Mouse (Mus musculus) left cerebral cortex, adult 2 months (tissue): ENCODE results near the gene Amacr. TPM values are rescaled to one million over a fixed set of nuclear protein-coding genes. Genes with fewer than 3 reads are reported as not detected.

ENCODE experiments used
- DNase-seq, 2 experiments: peaks; one replicate each; pipeline ENCODE4 v3.0.0; 2021 to 2022; ENCODE audit warnings: low spot score in 2 of 2, mixed read lengths in 1 of 2; ENCODE audit errors: extremely low spot score in 1 of 2
- H3K27ac ChIP-seq: fragments of 200-600 bp; 2 replicates; pipeline ENCODE4 v1.8.1; 2022
- H3K4me3 ChIP-seq: fragments of 200-600 bp; 2 replicates; pipeline ENCODE4 v1.8.1; 2022
- CTCF ChIP-seq: fragments of 200-600 bp; IDR thresholded peaks from 2 replicates; pipeline ENCODE4 v1.8.1; 2022; ENCODE audit warnings: antibody characterized with exemption, mild to moderate bottlenecking, moderate library complexity
- intact Hi-C: fragments of 180-260 bp; cut with DNase I; formaldehyde crosslinking; loops from one replicate; pipeline ENCODE4 v1.15.1; 2025
- total RNA-seq, 2 experiments: library from RNA; stranded (reverse); gene quantifications; 2 replicates each; pipeline ENCODE4 v1.2.3; 2021

Amacr gene
- total RNA-seq, 2 experiments from 2014 or later = 11.2 to 11.9 TPM

DNA sequence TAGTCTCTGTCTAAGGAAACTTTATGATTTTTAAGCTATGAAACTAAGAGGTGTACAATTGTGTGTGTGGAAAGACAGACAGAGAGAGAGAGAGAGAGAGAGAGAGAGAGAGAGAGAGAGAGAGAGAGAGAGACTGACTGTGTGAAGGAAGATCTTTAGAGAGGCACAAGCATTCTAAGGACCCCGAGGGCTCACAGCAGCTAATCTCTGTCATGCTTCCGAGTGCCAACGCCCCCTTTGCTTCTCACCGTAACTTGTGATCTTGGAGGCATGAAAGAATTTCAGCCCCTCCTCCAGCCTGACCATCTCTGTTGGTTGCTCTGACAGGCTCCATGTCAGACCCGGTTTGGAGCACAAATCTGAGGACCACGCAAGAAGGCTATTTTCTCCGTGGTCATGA lies 18.9 kb downstream of the Amacr start, which contains the start of gene Slc45a2:
Slc45a2 (plus strand) TSS at position 301 of the 400 bp plus-strand sequence.
- Histone ChIP-seq H3K27ac (no peak within 1 kb of the TSS), H3K4me3 (no peak within 1 kb of the TSS; the same call in 1 of the 2 replicates)
- intact Hi-C loops = no loop called here
- TF ChIP-seq CTCF = no peak
- no peak for DNase-seq

DNA sequence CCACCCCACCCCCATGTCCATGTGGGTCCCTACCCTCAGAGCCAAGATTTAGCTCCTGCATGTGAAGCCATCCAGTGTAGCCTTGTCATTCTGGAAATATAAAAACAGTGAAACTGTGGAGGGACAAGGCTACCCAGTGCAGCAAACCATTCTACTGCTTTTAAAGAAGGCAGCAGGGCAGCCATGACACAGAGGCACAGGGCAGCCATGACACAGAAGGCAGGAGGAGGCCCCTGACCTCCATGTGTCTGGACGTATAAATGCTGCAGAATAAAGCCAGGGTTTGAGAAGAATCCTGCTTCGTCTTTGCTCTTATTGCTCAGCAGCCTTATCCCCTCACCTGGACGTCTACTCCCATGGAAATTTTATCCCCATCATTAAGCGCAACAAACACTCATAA lies 22.2 kb downstream of the Amacr start:
- H3K27ac ChIP-seq = no peak overlapping the region
- H3K4me3 ChIP-seq = no peak overlapping the region
- no peak for TF ChIP-seq CTCF
- intact Hi-C loops = no loop called here
- no peak for DNase-seq

DNA sequence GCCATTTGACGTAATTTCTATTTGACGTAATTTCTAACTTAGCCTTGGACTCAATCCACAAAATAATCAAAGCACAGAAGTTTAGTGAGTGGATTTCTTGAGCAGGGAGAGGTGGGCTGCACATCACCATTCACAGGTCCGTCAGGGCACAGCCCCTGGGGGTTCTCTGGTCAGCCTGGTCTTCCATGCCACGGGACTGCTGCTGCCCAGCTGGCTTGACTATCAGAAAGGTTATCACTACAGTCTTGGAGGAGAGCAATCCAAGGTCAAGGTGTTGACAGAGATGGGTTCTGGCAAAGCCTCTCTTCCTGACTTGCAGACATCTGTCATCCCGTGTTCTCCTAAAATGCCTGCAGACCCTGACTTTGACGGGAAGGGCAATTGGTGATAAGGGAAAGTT lies 23.1 kb downstream of the Amacr start:
- Histone ChIP-seq H3K4me3 (no peak overlapping the region), H3K27ac (no peak overlapping the region)
- intact Hi-C loops = no loop called here
- DNase-seq = no peak
- TF ChIP-seq CTCF = no peak

DNA sequence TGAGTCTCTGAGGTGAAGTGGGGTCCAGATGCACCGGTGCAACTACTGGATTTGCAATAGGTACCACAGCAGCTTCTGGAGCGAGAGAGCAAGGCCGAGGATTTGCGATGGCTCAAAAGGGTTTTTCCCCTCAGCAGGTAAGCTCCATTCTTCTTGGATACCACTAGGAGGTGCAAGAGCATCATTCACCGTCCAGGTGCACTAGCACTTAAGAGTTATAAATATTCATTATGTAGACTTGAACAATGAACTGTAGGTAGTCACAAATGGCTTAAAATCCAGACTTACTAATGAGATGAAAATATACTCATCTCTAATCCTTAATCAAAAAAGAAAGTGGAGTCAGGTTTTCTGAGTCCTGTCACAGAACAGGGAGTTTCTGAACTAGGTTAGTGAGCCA lies 27.2 kb downstream of the Amacr start:
- no peak for DNase-seq
- TF ChIP-seq CTCF = peak; percentile 53
- Histone ChIP-seq H3K4me3 (no peak overlapping the region), H3K27ac (no peak overlapping the region)
- intact Hi-C loops = loop anchor here (1.0 kb wide), 1 partner anchor 374 kb away; no protein-coding TSS in a partner anchor

DNA sequence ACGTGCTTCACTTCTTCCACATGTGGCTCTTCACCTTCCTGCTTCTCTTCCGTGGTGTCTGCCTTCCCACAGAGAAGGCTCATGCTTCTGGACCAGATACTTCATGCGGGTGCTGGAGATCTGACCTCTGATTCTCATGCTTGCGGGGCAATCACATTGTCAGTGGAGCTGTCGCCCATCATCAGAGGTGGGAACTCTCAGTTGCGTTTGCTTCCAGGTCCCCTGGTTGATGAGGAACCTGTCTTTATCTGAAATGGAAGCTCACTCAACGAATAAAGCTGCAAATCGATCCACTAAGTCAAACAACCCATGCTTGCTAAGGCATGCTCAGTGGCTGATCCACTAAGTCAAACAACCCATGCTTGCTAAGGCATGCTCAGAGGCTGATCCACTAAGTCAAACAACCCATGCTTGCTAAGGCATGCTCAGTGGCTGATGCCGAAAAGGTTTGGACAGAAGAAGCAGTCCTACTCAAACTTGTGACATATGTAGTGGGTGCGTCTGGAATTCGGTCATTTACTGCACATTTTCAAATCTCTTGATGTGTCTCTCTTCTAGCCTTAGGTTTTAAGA lies 29.5 kb downstream of the Amacr start:
- DNase-seq = no peak
- intact Hi-C loops = no loop called here
- Histone ChIP-seq H3K4me3 (no peak overlapping the region), H3K27ac (no peak overlapping the region)
- TF ChIP-seq CTCF = no peak

DNA sequence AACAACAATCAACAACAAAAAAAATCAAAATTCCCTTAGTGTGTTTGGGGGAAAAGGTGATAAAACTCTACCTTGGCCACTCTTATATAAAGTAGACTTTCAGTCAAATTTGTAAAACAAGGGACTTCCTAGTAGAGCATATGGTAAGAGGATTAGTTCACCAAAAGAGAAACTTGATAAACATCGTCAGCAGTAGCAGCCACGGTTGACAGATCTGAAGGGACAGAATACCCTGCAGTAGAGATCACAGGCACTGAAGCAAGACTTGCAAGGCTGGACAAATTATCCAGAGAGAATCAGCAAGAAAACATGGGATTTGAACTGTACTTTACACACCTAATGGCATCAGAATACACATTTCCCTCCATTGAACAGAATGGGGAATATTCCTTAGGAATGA lies 33.4 kb downstream of the Amacr start:
- DNase-seq = no peak
- intact Hi-C loops = no loop called here
- TF ChIP-seq CTCF = no peak
- H3K27ac ChIP-seq = no peak overlapping the region
- H3K4me3 ChIP-seq = no peak overlapping the region

DNA sequence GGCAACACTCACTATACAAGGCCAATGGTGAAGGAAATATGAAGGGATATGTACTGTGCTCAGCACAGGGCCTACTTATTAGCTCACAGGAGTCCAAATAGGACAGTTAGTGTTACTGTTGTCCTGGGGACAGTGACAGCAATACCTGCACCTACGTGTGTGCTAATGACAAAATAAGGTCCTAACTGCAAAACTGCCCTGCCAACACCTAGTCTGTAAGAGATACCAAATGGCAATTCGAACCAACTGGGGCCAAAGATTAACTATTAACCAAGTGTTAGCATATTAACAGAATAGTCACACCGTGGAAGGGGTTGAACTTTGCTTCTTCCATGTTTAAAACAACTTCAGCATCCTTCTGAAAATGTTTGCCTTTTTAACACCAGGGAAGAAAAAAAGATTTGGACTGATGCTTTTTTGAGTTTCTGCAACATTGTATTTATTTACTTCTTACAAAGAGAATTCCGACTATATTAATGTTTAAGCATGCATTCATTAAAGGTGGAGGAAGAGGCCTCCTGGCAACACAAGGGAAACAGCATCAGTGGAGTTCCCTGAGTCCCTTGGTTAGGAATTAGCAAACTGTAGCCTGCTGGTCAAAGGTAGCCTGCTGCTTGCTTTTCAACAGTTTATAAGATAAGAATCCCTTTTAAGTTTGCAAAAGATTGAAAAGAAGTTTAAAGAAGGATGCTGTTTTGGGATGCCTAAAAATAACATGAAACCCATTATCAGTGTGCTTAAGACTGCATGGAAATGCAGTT lies 45.4 kb downstream of the Amacr start:
- no peak for DNase-seq
- Histone ChIP-seq H3K4me3 (no peak overlapping the region), H3K27ac (no peak overlapping the region)
- TF ChIP-seq CTCF = no peak
- intact Hi-C loops = no loop called here

DNA sequence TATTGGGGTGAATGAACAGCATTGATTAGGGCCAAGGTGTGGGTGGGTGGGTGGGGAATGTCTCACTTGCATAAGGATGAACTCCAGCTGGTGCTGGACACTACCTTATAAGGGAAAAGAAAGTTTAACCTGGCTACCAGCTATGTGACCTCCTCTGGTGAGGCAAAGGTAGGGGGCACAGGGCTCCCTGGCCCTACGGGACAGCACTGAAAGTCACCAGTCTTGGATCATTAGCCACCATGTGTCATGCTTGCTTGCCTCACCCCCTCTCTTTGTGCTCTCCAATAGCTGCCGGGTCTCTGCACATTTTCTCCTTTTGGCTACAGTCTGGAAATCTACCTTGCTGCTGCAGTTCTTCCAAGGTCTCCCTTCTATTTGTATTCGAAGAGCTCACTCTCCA lies 48.6 kb downstream of the Amacr start:
- no peak overlapping the region for H3K4me3 ChIP-seq
- DNase-seq = no peak
- intact Hi-C loops = no loop called here
- no peak for TF ChIP-seq CTCF
- no peak overlapping the region for H3K27ac ChIP-seq

DNA sequence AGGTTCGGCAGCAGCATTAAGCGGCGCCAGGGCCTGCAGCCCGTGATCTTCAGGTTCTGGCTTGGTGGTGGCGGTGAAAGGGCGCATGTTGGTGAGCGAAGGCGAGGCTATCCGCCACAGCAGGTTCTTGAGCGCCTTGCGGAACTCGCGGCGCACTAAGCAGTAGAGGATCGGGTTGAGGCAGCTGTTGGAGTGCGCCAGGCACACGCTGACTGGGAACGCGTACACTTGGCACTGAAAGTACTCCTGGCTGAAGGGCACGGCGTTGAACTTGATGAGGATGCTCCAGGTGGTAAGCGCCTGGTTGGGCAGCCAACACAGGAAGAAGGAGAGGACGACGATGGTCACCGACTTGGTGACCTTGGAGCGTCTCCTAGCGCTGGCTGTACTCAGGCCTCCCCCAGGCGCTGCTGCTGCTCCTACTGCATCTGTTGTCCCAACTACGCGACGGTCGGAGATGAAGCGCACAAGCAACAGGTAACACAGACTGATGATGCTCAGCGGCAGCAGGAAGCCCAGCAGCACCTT lies 54.5 kb downstream of the Amacr start:
- DNase-seq = no peak
- intact Hi-C loops = loop anchor here (5.0 kb wide), 1 partner anchor 361 kb away; the partner anchor contains the start of gene Tars
- peak overlapping the region; percentile 39; the same call in 1 of the 2 replicates for H3K4me3 ChIP-seq
- TF ChIP-seq CTCF = no peak
- H3K27ac ChIP-seq = no peak overlapping the region

DNA sequence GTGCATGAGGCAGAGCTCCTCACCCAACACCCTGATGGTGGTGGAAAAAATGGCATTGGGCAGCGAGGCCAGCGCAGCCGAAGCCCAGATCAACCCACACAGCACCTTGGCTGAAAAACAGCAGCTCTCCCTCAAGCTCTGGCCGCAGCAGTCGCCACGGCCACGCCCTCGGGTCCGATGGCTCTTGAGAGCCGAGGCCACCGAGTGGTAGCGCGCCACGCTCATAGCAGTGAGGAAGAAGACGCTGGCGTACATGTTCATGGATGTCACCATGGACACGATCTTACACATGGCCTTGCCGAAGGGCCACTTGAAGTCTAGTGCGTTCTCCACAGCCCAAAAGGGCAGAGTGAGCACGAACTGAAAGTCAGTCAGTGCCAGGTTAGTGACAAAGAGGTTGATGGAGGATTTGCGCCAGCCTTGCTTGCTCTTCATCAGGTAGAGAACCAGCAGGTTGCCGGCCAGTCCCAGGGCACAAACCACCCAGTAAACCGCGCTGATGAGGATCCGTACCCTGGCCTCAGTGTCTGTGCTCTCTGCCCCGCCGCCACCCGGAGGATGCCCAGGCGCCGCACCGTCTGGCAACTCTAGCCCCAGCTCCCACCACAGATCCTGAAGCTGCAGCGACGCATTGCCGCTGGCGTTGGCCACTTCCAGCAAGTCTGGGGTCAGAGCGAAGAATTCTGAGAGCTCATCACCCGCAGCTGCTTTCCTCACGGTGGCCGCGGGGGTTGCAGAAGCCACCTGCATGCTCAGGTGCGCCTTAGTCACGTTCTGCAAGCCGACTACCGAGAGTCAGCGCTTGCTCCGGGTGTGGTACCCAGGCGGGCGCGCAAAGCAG lies 55.2 kb downstream of the Amacr start:
- intact Hi-C loops = loop anchor here (5.0 kb wide), 1 partner anchor 361 kb away; the partner anchor contains the start of gene Tars

DNA sequence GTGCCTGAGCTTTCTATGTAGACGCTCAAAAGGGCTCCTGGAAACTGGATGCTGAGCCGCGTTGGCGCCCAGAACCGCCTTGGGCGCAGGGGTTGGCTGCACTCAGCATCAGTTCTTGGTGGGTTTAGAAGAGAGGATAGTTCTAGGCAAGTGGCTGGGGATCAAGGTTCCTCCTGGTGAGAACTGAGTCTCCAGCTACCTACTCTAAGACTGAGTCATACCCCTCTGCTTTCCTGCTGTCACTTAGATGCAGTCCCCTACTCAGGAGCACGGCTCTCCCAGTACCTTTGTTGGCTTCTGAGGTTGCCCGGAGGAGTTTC lies 55.8 kb downstream of the Amacr start:
- DNase-seq = peak; percentile 19 to 23
- Histone ChIP-seq H3K27ac (no peak overlapping the region), H3K4me3 (peak overlapping the region; percentile 39)
- intact Hi-C loops = loop anchor here (5.0 kb wide), 1 partner anchor 360 kb away; the partner anchor contains the start of gene Tars
- TF ChIP-seq CTCF = no peak

More for the DNA sequence above, 55.2 kb downstream of the Amacr start:
- DNase-seq = peak in 1 of 2 experiments; percentile 14
- Histone ChIP-seq H3K4me3 (peak overlapping the region; percentile 39), H3K27ac (no peak overlapping the region)
- no peak for TF ChIP-seq CTCF

DNA sequence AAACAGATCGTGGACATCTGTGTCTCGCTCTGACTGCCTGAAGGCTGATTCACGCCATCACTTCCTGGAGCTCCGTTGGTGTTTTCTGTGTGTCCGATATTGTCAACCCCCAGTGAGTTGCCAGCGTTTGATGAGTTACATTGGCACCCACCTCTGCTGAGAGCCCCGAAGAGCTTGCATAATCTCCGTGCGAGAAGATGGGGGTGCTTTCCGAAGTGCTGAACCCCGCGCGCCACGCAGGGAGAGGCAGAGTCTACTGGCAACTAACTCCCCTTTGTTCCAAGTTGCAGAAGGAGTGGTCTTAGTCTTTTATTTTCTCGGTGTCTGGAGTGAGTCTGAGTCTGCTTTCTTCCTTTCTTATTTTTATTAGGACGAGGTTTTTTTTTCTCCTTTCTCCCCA lies 56.2 kb downstream of the Amacr start, which contains the start of gene Rxfp3:
Rxfp3 (minus strand) TSS at position 281 of the 400 bp plus-strand sequence.
- Histone ChIP-seq H3K27ac (no peak within 1 kb of the TSS), H3K4me3 (peak within 1 kb of the TSS; percentile 39)
- intact Hi-C loops = loop anchor here (1.0 to 5.0 kb wide), 3 partner anchors 283 to 360 kb away; partner anchors contain the start of gene Tars
- peak; percentile 16 to 20 for DNase-seq
- no peak for TF ChIP-seq CTCF
